Mouse (Mus musculus) spleen, adult 2 months (tissue): Measurements from ENCODE around the gene Krt80.

ENCODE experiments used
- CTCF ChIP-seq: fragments of 200-500 bp; IDR thresholded peaks from 2 replicates; pipeline ENCODE4 v1.5.1; 2011; ENCODE audit warnings: mild to moderate bottlenecking, inconsistent platforms; ENCODE audit not compliant: insufficient read depth, insufficient read length, insufficient replicate concordance; ENCODE audit errors: extremely low read depth
- POLR2A ChIP-seq: fragments of 200-500 bp; IDR thresholded peaks from 2 replicates; pipeline ENCODE4 v1.6.1; 2011; ENCODE audit warnings: low read depth, low read length, inconsistent platforms

GRCm38 (mm10) chr15:101321126-101321525 lies 48.8 kb downstream of the Krt80 start:
- TF ChIP-seq CTCF = no peak
- TF ChIP-seq POLR2A = no peak
